Mouse (Mus musculus) lung, adult 2 months (tissue): ENCODE data around the gene Fbxo47.

Source experiments
- CTCF ChIP-seq: fragments of 200-500 bp; IDR thresholded peaks from 2 replicates; pipeline ENCODE4 v1.5.1; 2011; ENCODE audit warnings: mild to moderate bottlenecking, low read length, control low read depth; ENCODE audit not compliant: insufficient read depth
- POLR2A ChIP-seq: fragments of 200-500 bp; IDR thresholded peaks from 2 replicates; pipeline ENCODE4 v1.6.1; 2011; ENCODE audit warnings: low read depth, mild to moderate bottlenecking, control low read depth, low read length, borderline replicate concordance; ENCODE audit errors: extremely low read depth

GRCm38 (mm10) chr11:97840135-97840490 lies 43.8 kb downstream of the Fbxo47 start:
- no peak for TF ChIP-seq CTCF
- no peak for TF ChIP-seq POLR2A
